Mouse (Mus musculus): ENCODE results near the gene Rps6kc1. TPM values are rescaled to one million over a fixed set of nuclear protein-coding genes. Genes with fewer than 3 reads are reported as not detected.
A peak's percentile ranks its signal among the peaks of the same experiment; 100 is the strongest.
"Not testable (repeated sequence)": the region's sequence is repeated elsewhere in the genome, so short reads cannot be mapped to it uniquely, and the experiment has no call there.

The Rps6kc1 gene
- polyA plus RNA-seq, 1 experiment from 2014 or later: 10.7 TPM

- H3K27ac ChIP-seq (replicated peaks in 1 of 2; ENCODE audit: control insufficient read depth in 1 of 2, insufficient read depth in 1 of 2, low read depth in 2 of 2, low read length in 2 of 2); H3K27me3 ChIP-seq (ENCODE audit: control insufficient read depth, insufficient read depth, low read length); H3K9ac ChIP-seq (ENCODE audit: low read length); H3K36me3 ChIP-seq (ENCODE audit: control insufficient read depth, insufficient read depth, low read length); H3K4me3 ChIP-seq (ENCODE audit: control insufficient read depth in 1 of 2, insufficient read depth in 1 of 2, low read depth in 1 of 2, low read length in 2 of 2); H3K9me3 ChIP-seq (ENCODE audit: control insufficient read depth, low read length); H3K4me2 ChIP-seq (ENCODE audit: low read length); H3K4me1 ChIP-seq (ENCODE audit: control insufficient read depth in 2 of 2, insufficient read depth in 2 of 2, low read length in 2 of 2); ATAC-seq (ENCODE audit: insufficient number of reproducible peaks, insufficient read depth, low FRiP score, low read depth): not testable (repeated sequence)
- 75% methylated on average over 3 of the region's 3 CpGs for WGBS
These were observed 13.2 kb upstream of the Rps6kc1 start, which contains the start of gene Angel2 for GRCm38 (mm10) chr1:190924812-190925211. Gene Angel2 (plus strand): TSS chr1:190925112.

- Histone ChIP-seq H3K9ac (ENCODE audit: low read length) (no peak overlapping the region), H3K36me3 (ENCODE audit: control insufficient read depth, insufficient read depth, low read length) (no peaks in the 10 kb centered on the region), H3K27ac (replicated peaks in 1 of 2; ENCODE audit: control insufficient read depth in 1 of 2, insufficient read depth in 1 of 2, low read depth in 2 of 2, low read length in 2 of 2) (no peak overlapping the region), H3K4me1 (ENCODE audit: control insufficient read depth in 2 of 2, insufficient read depth in 2 of 2, low read length in 2 of 2) (peaks cover 2% of the 10 kb centered on the region in 2 experiments; a peak in 1 of 4 replicates), H3K4me3 (ENCODE audit: control insufficient read depth in 1 of 2, insufficient read depth in 1 of 2, low read depth in 1 of 2, low read length in 2 of 2) (no peak overlapping the region), H3K4me2 (ENCODE audit: low read length) (no peak overlapping the region), H3K9me3 (ENCODE audit: control insufficient read depth, low read length) (no peaks in the 10 kb centered on the region), H3K27me3 (ENCODE audit: control insufficient read depth, insufficient read depth, low read length) (no peaks in the 10 kb centered on the region)
- no peak for ATAC-seq (ENCODE audit: insufficient number of reproducible peaks, insufficient read depth, low FRiP score, low read depth)
- WGBS: 69% methylated on average over 8 of the region's 8 CpGs
These were observed 8.3 kb upstream of the Rps6kc1 start for GRCm38 (mm10) chr1:190919725-190920469.

GRCm38 (mm10) chr1:190918938-190919337, 7.4 kb upstream of the Rps6kc1 start:
- WGBS: 42% methylated on average over 7 of the region's 7 CpGs
- Histone ChIP-seq H3K4me3 (ENCODE audit: control insufficient read depth in 1 of 2, insufficient read depth in 1 of 2, low read depth in 1 of 2, low read length in 2 of 2) (no peak overlapping the region), H3K4me2 (ENCODE audit: low read length) (no peak overlapping the region), H3K4me1 (ENCODE audit: control insufficient read depth in 2 of 2, insufficient read depth in 2 of 2, low read length in 2 of 2) (peaks cover 2% of the 10 kb centered on the region in 2 experiments; a peak in 1 of 4 replicates), H3K36me3 (ENCODE audit: control insufficient read depth, insufficient read depth, low read length) (no peaks in the 10 kb centered on the region), H3K9ac (ENCODE audit: low read length) (no peak overlapping the region), H3K9me3 (ENCODE audit: control insufficient read depth, low read length) (no peaks in the 10 kb centered on the region), H3K27ac (replicated peaks in 1 of 2; ENCODE audit: control insufficient read depth in 1 of 2, insufficient read depth in 1 of 2, low read depth in 2 of 2, low read length in 2 of 2) (no peak overlapping the region), H3K27me3 (ENCODE audit: control insufficient read depth, insufficient read depth, low read length) (no peaks in the 10 kb centered on the region)
- ATAC-seq (ENCODE audit: insufficient number of reproducible peaks, insufficient read depth, low FRiP score, low read depth): no peak

GRCm38 (mm10) chr1:190912623-190913022, 1.1 kb upstream of the Rps6kc1 start:
- no peaks in the 10 kb centered on the region for H3K27me3 ChIP-seq (ENCODE audit: control insufficient read depth, insufficient read depth, low read length)
- no peak overlapping the region for H3K4me2 ChIP-seq (ENCODE audit: low read length)
- H3K36me3 ChIP-seq (ENCODE audit: control insufficient read depth, insufficient read depth, low read length): no peaks in the 10 kb centered on the region
- no peak overlapping the region for H3K27ac ChIP-seq (replicated peaks in 1 of 2; ENCODE audit: control insufficient read depth in 1 of 2, insufficient read depth in 1 of 2, low read depth in 2 of 2, low read length in 2 of 2)
- H3K9ac ChIP-seq (ENCODE audit: low read length): no peak overlapping the region
- no peaks in the 10 kb centered on the region for H3K9me3 ChIP-seq (ENCODE audit: control insufficient read depth, low read length)
- no peak for ATAC-seq (ENCODE audit: insufficient number of reproducible peaks, insufficient read depth, low FRiP score, low read depth)
- H3K4me3 ChIP-seq (ENCODE audit: control insufficient read depth in 1 of 2, insufficient read depth in 1 of 2, low read depth in 1 of 2, low read length in 2 of 2): no peak overlapping the region
- H3K4me1 ChIP-seq (ENCODE audit: control insufficient read depth in 2 of 2, insufficient read depth in 2 of 2, low read length in 2 of 2): peaks cover 3 to 11% of the 10 kb centered on the region in 2 experiments; a peak in 3 of 4 replicates
- WGBS: 36% methylated on average over 1 of the region's 1 CpGs

GRCm38 (mm10) chr1:190910836-190911235, 734 bp downstream of the Rps6kc1 start:
- Histone ChIP-seq H3K27me3 (ENCODE audit: control insufficient read depth, insufficient read depth, low read length) (no peaks in the 10 kb centered on the region), H3K27ac (replicated peaks in 1 of 2; ENCODE audit: control insufficient read depth in 1 of 2, insufficient read depth in 1 of 2, low read depth in 2 of 2, low read length in 2 of 2) (no peak overlapping the region), H3K36me3 (ENCODE audit: control insufficient read depth, insufficient read depth, low read length) (no peaks in the 10 kb centered on the region), H3K9me3 (ENCODE audit: control insufficient read depth, low read length) (no peaks in the 10 kb centered on the region), H3K4me1 (ENCODE audit: control insufficient read depth in 2 of 2, insufficient read depth in 2 of 2, low read length in 2 of 2) (peaks cover 3 to 11% of the 10 kb centered on the region in 2 experiments; a peak in 3 of 4 replicates), H3K4me2 (ENCODE audit: low read length) (peak overlapping the region; percentile 93), H3K9ac (ENCODE audit: low read length) (peak overlapping the region; percentile 87), H3K4me3 (ENCODE audit: control insufficient read depth in 1 of 2, insufficient read depth in 1 of 2, low read depth in 1 of 2, low read length in 2 of 2) (peak overlapping the region; percentile 60 to 94)
- 69% methylated on average over 6 of the region's 6 CpGs for WGBS
- 0 out of 2 replicates have a peak, but pooled peaks have one; percentile 2 for ATAC-seq (ENCODE audit: insufficient number of reproducible peaks, insufficient read depth, low FRiP score, low read depth)

- no peaks in the 10 kb centered on the region for H3K4me1 ChIP-seq (ENCODE audit: control insufficient read depth in 2 of 2, insufficient read depth in 2 of 2, low read length in 2 of 2)
- H3K4me3 ChIP-seq (ENCODE audit: control insufficient read depth in 1 of 2, insufficient read depth in 1 of 2, low read depth in 1 of 2, low read length in 2 of 2): no peak overlapping the region
- no peak for ATAC-seq (ENCODE audit: insufficient number of reproducible peaks, insufficient read depth, low FRiP score, low read depth)
- no peaks in the 10 kb centered on the region for H3K9me3 ChIP-seq (ENCODE audit: control insufficient read depth, low read length)
- H3K4me2 ChIP-seq (ENCODE audit: low read length): no peak overlapping the region
- peaks cover 17% of the 10 kb centered on the region for H3K36me3 ChIP-seq (ENCODE audit: control insufficient read depth, insufficient read depth, low read length)
- no peaks in the 10 kb centered on the region for H3K27me3 ChIP-seq (ENCODE audit: control insufficient read depth, insufficient read depth, low read length)
- H3K9ac ChIP-seq (ENCODE audit: low read length): no peak overlapping the region
- 90% methylated on average over 16 of the region's 16 CpGs for WGBS
- H3K27ac ChIP-seq (replicated peaks in 1 of 2; ENCODE audit: control insufficient read depth in 1 of 2, insufficient read depth in 1 of 2, low read depth in 2 of 2, low read length in 2 of 2): no peak overlapping the region
These were observed 6.9 kb downstream of the Rps6kc1 start for GRCm38 (mm10) chr1:190904714-190905113.

GRCm38 (mm10) chr1:190904136-190904535, 7.4 kb downstream of the Rps6kc1 start:
- Histone ChIP-seq H3K9ac (ENCODE audit: low read length) (no peak overlapping the region), H3K27ac (replicated peaks in 1 of 2; ENCODE audit: control insufficient read depth in 1 of 2, insufficient read depth in 1 of 2, low read depth in 2 of 2, low read length in 2 of 2) (no peak overlapping the region), H3K4me2 (ENCODE audit: low read length) (no peak overlapping the region), H3K36me3 (ENCODE audit: control insufficient read depth, insufficient read depth, low read length) (peaks cover 17% of the 10 kb centered on the region), H3K4me3 (ENCODE audit: control insufficient read depth in 1 of 2, insufficient read depth in 1 of 2, low read depth in 1 of 2, low read length in 2 of 2) (no peak overlapping the region), H3K4me1 (ENCODE audit: control insufficient read depth in 2 of 2, insufficient read depth in 2 of 2, low read length in 2 of 2) (no peaks in the 10 kb centered on the region), H3K27me3 (ENCODE audit: control insufficient read depth, insufficient read depth, low read length) (no peaks in the 10 kb centered on the region), H3K9me3 (ENCODE audit: control insufficient read depth, low read length) (no peaks in the 10 kb centered on the region)
- ATAC-seq (ENCODE audit: insufficient number of reproducible peaks, insufficient read depth, low FRiP score, low read depth): no peak
- 92% methylated on average over 3 of the region's 3 CpGs for WGBS
